Mouse (Mus musculus): ENCODE results near the gene Sall4. TPM values are rescaled to one million over a fixed set of nuclear protein-coding genes. Genes with fewer than 3 reads are reported as not detected.
"Not testable (repeated sequence)": the region's sequence is repeated elsewhere in the genome, so short reads cannot be mapped to it uniquely, and the experiment has no call there.

Sall4 gene
- polyA plus RNA-seq, 1 experiment from 2014 or later = 34.6 TPM

DNA sequence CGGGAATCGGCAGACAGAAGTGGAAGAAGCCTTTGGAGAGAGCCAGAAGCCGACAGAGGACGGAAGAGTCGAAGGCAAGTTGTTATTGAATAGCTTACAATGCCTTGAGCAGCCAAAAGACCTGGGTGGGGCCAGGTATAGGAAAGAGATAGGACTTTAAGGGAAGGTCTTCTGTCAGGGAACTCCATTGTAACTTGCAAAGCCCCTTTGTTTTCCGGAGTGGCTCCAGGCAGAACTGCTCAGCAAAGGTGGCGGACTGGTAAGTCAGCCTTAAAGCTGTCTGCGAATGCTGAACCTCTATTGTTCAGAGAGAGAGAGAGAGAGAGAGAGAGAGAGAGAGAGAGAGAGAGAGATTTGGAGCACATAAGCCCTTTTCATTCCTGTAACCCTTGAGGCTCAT is 1.5 kb upstream of the Sall4 start:
- DNase-seq (ENCODE audit: low spot score) = no peak
- peaks cover 32% of the 10 kb centered on the region for H3K4me1 ChIP-seq
- no peaks in the 10 kb centered on the region for H3K9me3 ChIP-seq
- no peak overlapping the region for H3K27ac ChIP-seq (replicated peaks)
- 29% methylated on average over 8 of the region's 8 CpGs for WGBS
- no peak overlapping the region for H3K4me3 ChIP-seq
- no peaks in the 10 kb centered on the region for H3K36me3 ChIP-seq (replicated peaks)
- H3K27me3 ChIP-seq (replicated peaks; ENCODE audit: low read depth, poor library complexity, severe bottlenecking) = peaks cover 29% of the 10 kb centered on the region

DNA sequence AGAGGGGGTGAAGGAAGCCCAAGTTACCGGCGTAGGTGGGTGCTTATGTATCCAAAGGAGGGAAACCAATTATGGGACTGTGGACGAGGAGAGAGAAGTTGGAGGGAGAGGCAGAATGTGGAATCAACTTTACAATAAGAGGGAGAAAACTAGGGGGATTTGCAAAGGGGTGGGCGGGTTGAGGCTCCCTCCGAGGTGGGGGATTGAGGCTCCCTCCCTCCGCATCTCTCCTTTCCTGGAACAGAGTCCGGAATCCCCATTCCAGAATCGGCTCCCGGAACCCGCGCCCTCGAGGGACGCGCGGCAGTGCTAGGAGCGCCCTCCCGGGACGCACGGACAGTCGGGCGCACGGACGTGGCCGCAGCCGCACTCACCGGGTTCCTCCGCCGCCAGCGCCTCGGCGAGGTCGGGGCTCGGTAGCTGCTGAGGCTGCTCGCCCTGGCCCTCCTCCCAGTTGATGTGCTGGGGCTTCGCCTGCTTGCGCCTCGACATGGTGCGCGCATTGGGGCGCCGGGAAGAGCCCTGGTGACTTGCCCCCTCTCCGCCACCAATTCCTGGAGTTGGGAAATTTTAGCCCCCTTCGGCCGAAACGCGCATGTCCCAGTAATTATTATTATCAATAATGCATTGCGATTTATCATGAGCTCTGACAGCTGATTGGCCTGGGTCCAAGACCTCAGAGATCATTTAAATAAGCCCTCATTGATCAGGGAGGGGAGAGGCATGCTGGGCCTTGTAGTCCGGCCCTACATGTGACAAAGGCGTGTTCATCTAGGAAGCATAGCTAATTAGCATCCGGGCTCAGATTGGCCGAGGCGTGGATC is 993 bp downstream of the Sall4 start:
- peak overlapping the region; percentile 91 for H3K4me3 ChIP-seq
- H3K4me1 ChIP-seq = peaks cover 57% of the 10 kb centered on the region
- peaks cover 33% of the 10 kb centered on the region for H3K27me3 ChIP-seq (replicated peaks; ENCODE audit: low read depth, poor library complexity, severe bottlenecking)
- no peaks in the 10 kb centered on the region for H3K9me3 ChIP-seq
- DNase-seq (ENCODE audit: low spot score) = peak; percentile 88
- no peaks in the 10 kb centered on the region for H3K36me3 ChIP-seq (replicated peaks)
- WGBS = under 1% methylated on average over 52 of the region's 52 CpGs
- H3K27ac ChIP-seq (replicated peaks) = peak overlapping the region; percentile 96

DNA sequence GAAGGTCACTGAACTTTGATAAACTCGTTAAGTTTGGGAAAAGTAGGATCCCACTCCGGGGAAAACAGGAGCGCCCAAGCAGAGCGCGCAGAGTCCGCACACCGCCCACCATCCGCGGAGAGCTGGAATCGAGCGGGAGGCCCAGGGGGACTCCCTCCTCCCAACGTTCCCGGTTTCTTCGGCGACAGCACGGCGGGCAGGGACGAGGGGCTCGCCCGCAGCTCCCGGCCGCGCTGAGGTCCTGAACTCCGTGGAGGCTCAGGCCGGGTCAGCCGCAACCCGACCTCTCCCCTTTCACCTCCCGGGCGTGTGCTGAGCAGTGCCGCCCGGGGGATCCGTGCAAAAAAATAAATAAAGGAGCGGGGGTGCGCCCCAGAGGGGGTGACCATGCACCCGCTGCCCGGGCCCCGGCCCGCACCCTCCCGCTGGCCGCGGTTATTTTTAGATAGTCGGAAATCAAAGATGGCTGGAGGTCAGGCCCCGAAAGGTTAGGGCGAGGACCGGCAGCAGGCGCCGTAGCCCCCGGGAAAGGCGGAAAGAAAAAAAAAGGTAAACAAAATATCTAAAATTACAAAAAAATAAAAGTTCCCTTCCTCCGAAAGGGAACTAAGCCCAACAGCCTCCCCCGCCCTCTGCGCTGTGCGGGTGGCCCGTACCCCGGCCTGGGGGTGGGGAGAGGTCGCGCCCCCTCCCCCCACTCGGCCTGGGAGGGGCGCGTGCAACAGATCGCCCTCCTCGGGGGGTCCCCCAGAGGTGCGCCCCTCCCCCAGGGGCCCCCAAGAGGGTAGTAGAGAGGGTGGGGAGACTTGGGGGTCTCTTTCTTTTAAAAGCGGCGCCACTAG is 1.8 kb downstream of the Sall4 start:
- DNase-seq (ENCODE audit: low spot score) = peak; percentile 51
- Histone ChIP-seq H3K4me1 (peaks cover 58% of the 10 kb centered on the region), H3K27ac (replicated peaks) (peak overlapping the region; percentile 96), H3K4me3 (peak overlapping the region; percentile 91), H3K36me3 (replicated peaks) (0 out of 2 replicates have a peak, but pooled peaks cover 3% of the 10 kb centered on the region), H3K9me3 (no peaks in the 10 kb centered on the region), H3K27me3 (replicated peaks; ENCODE audit: low read depth, poor library complexity, severe bottlenecking) (peaks cover 33% of the 10 kb centered on the region)
- WGBS = under 1% methylated on average over 65 of the region's 65 CpGs

DNA sequence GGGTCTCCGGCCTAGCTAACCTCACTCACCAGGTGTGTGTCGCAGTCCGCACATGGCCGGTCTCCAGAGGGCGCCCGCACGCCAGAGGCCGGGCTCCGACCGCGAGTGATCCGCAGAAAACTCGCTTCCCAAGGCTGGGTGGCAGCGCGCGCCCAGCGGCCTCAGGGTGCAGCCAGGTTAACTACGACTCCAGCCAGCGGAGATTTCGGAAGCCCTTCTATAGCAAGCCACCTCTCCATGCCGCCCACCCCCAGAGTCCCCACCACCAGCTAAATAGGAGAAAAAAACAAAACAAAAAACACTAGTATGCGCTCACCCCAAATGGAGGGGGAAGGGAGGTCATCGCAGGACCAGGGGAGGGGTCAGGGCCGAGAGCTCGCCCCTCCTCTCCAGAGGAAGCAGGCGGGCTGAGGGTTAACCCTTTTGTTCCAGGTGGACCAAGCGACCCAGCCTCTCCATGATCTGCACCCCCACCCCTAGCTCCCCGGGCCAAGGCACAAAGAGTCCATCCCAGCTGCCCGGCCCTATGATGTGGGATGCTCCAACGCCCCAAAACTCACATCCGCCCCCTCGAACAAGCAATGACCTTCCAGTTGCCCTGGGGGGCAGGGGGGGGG is 2.6 kb downstream of the Sall4 start:
- Histone ChIP-seq H3K9me3 (no peaks in the 10 kb centered on the region), H3K27me3 (replicated peaks; ENCODE audit: low read depth, poor library complexity, severe bottlenecking) (peaks cover 28% of the 10 kb centered on the region), H3K36me3 (replicated peaks) (0 out of 2 replicates have a peak, but pooled peaks cover 5% of the 10 kb centered on the region), H3K4me3 (peak overlapping the region; percentile 91), H3K4me1 (peaks cover 58% of the 10 kb centered on the region), H3K27ac (replicated peaks) (peak overlapping the region; percentile 96)
- peak; percentile 89 for DNase-seq (ENCODE audit: low spot score)
- 0% methylated on average over 32 of the region's 32 CpGs for WGBS

DNA sequence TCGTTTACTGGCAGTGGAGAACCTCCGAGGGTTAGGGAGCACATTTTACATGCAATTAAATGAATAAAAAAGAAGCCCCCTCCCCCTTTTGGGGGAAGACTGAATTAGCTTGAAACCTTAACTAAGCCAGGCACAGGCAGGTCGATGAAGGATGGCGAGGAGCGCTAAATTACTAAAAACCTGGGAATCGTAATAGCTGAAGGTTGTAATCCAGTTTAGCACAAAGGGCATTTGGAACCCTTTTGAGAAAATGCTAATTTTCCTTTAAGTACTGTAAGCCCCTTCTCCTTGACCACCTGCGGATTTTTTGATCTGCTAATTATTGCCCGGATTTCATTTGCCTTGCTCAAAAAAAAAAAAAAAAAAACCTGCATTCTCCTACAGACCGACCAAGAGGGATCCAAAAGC is 3.3 kb downstream of the Sall4 start:
- H3K36me3 ChIP-seq (replicated peaks) = peaks cover 11% of the 10 kb centered on the region
- H3K27ac ChIP-seq (replicated peaks) = peak overlapping the region; percentile 7; the same call in 1 of the 2 replicates
- no peak for DNase-seq (ENCODE audit: low spot score)
- no peaks in the 10 kb centered on the region for H3K9me3 ChIP-seq
- 4% methylated on average over 9 of the region's 9 CpGs for WGBS
- peak overlapping the region; percentile 91 for H3K4me3 ChIP-seq
- H3K4me1 ChIP-seq = peaks cover 61% of the 10 kb centered on the region
- peaks cover 23% of the 10 kb centered on the region for H3K27me3 ChIP-seq (replicated peaks; ENCODE audit: low read depth, poor library complexity, severe bottlenecking)

DNA sequence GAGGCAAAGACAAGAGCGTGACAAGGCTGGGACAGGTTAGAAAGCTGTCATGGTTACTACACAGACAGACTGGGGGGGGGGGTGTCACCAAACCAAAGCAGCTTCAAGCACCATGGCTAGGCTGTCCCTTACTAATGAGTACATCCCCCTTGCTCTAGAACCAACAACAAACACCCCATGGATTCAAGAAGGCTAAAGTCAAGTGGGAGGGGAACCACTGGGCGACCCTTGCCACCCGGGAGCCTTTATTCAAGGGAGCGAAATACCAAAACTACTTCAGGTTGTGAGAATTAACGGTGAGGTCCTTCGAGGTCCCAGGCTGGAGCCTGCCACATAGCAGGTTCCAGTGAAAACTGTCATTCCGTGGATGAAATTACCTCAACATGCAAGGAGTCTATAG is 4.0 kb downstream of the Sall4 start:
- no peaks in the 10 kb centered on the region for H3K9me3 ChIP-seq
- no peak for DNase-seq (ENCODE audit: low spot score)
- peaks cover 15% of the 10 kb centered on the region for H3K36me3 ChIP-seq (replicated peaks)
- 10% methylated on average over 7 of the region's 7 CpGs for WGBS
- peak overlapping the region; percentile 91 for H3K4me3 ChIP-seq
- H3K27ac ChIP-seq (replicated peaks) = peak overlapping the region; percentile 7; the same call in 1 of the 2 replicates
- peaks cover 16% of the 10 kb centered on the region for H3K27me3 ChIP-seq (replicated peaks; ENCODE audit: low read depth, poor library complexity, severe bottlenecking)
- peaks cover 60% of the 10 kb centered on the region for H3K4me1 ChIP-seq

DNA sequence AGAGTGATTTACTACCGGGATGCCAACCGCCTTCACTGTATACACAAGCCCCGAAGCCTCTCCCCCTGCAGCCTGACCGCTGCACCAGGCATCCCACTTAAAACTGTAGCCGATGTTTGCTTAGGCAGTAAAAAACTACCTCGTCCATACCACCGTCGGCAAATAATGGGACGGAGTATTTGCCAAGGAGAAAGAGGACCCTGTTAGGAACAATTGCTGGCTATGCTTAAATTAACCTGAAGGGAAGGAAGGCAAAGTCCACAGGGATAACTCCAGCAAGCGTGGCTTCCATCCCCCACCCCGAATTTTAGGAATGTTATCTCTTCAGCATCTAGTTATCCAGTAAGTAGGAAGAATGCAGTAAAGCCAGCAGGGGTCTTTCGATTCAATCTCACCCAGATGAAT is 5.3 kb downstream of the Sall4 start:
- DNase-seq (ENCODE audit: low spot score) = no peak
- no peaks in the 10 kb centered on the region for H3K9me3 ChIP-seq
- H3K36me3 ChIP-seq (replicated peaks) = peaks cover 28% of the 10 kb centered on the region
- H3K4me1 ChIP-seq = peaks cover 50% of the 10 kb centered on the region
- 2% methylated on average over 12 of the region's 12 CpGs for WGBS
- peaks cover 4% of the 10 kb centered on the region; the same call in 1 of the 2 replicates for H3K27me3 ChIP-seq (replicated peaks; ENCODE audit: low read depth, poor library complexity, severe bottlenecking)
- H3K27ac ChIP-seq (replicated peaks) = no peak overlapping the region
- peak overlapping the region; percentile 91 for H3K4me3 ChIP-seq

DNA sequence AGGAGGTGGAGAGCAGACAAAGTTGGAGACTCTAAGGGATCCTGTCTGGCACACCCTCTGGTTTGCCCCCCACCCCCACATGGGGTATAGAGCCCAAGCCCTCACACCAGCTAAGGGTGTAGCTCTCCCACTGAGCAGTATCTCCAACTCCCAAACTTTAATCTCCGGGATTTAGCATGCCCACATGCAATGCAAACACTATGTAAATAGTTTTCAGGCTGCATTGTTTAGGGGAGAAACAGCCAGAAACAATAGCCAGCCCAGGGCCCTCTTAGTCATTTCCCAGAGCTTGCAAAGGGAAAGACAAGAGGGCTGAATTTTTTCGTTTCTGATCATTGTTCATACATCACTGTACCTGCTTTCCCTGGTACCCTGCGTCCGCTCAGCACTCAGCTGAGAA is 5.8 kb downstream of the Sall4 start:
- peak overlapping the region; percentile 91 for H3K4me3 ChIP-seq
- peaks cover 50% of the 10 kb centered on the region for H3K4me1 ChIP-seq
- H3K9me3 ChIP-seq = no peaks in the 10 kb centered on the region
- no peak for DNase-seq (ENCODE audit: low spot score)
- H3K36me3 ChIP-seq (replicated peaks) = peaks cover 33% of the 10 kb centered on the region
- H3K27ac ChIP-seq (replicated peaks) = 0 out of 2 replicates have a peak overlapping the region, but pooled peaks have one; percentile 30
- peaks cover 4% of the 10 kb centered on the region; the same call in 1 of the 2 replicates for H3K27me3 ChIP-seq (replicated peaks; ENCODE audit: low read depth, poor library complexity, severe bottlenecking)
- 23% methylated on average over 4 of the region's 4 CpGs for WGBS

DNA sequence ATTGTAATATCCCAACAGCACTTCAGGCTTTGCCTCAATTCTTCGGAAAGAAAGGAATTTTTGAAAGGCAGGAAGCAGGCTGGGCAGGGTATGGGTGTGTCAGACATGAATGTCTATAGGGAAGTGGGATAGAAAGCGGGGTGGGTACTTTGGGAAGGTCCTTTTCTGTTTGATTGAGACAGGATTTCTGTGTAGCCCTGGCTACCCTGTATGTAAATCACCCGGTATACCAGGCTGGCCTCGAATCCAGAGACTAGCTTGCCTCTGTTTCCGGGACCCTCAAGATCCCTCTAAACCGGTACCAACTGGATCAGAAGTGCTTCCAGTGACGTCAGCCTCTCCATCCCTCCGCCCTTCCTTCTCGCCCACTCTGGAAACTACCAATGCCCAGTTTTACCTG is 6.6 kb downstream of the Sall4 start:
- peaks cover 43% of the 10 kb centered on the region for H3K4me1 ChIP-seq
- no peak for DNase-seq (ENCODE audit: low spot score)
- H3K4me3 ChIP-seq = no peak overlapping the region
- no peak overlapping the region for H3K27ac ChIP-seq (replicated peaks)
- H3K36me3 ChIP-seq (replicated peaks) = peaks cover 41% of the 10 kb centered on the region
- WGBS = 87% methylated on average over 9 of the region's 9 CpGs
- peaks cover 4% of the 10 kb centered on the region; the same call in 1 of the 2 replicates for H3K27me3 ChIP-seq (replicated peaks; ENCODE audit: low read depth, poor library complexity, severe bottlenecking)
- H3K9me3 ChIP-seq = 0 out of 2 replicates have a peak, but pooled peaks cover 5% of the 10 kb centered on the region

DNA sequence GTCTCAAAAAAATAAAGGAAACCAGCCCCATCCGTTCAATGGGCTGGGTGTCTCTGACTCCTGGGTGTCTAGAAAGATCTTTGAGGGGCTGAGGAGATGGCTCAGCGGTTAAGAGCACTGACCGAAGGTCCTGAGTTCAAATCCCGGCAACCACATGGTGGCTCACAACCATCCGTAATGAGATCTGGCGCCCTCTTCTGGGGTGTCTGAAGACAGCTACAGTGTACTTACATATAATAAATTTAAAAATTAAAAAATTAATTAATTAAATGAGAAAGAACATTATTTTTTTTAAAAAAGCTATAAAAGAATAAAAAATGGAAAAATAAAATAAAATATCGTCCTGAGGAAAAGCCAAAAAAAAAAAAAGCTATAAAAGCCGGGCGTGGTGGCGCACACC is 23.3 kb downstream of the Sall4 start:
- H3K36me3 ChIP-seq (replicated peaks) = peaks cover 29% of the 10 kb centered on the region
- H3K4me3 ChIP-seq; H3K9me3 ChIP-seq; DNase-seq (ENCODE audit: low spot score); H3K27ac ChIP-seq (replicated peaks); H3K27me3 ChIP-seq (replicated peaks; ENCODE audit: low read depth, poor library complexity, severe bottlenecking): not testable (repeated sequence)
- H3K4me1 ChIP-seq = peaks cover 14% of the 10 kb centered on the region
- WGBS = 93% methylated on average over 10 of the region's 10 CpGs

DNA sequence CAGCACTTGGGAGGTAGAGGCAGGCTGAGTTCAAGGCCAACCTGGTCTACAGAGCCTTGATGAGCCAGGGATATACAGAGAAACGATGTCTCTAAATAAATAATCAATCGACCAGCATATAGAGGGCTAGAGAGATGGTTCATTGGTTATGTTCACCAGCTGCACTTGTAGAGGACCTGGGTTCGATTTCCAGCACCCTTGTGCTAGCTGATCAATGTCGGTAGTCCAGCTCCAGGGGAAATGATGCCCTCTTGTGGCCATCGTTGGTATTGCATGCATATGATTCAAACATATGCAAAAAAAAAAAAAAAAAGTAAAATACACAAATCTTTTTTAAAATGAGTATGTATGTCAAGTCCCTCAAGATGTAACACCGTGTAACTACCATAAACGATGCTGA is 25.1 kb downstream of the Sall4 start:
- 20% methylated on average over 7 of the region's 7 CpGs for WGBS
- no peak overlapping the region for H3K27ac ChIP-seq (replicated peaks)
- peak overlapping the region; percentile 89 for H3K4me3 ChIP-seq
- H3K9me3 ChIP-seq = 0 out of 2 replicates have a peak, but pooled peaks cover 4% of the 10 kb centered on the region
- DNase-seq (ENCODE audit: low spot score) = peak; percentile 56
- H3K36me3 ChIP-seq (replicated peaks) = peaks cover 11% of the 10 kb centered on the region
- H3K27me3 ChIP-seq (replicated peaks; ENCODE audit: low read depth, poor library complexity, severe bottlenecking) = no peaks in the 10 kb centered on the region
- H3K4me1 ChIP-seq = peaks cover 20% of the 10 kb centered on the region

DNA sequence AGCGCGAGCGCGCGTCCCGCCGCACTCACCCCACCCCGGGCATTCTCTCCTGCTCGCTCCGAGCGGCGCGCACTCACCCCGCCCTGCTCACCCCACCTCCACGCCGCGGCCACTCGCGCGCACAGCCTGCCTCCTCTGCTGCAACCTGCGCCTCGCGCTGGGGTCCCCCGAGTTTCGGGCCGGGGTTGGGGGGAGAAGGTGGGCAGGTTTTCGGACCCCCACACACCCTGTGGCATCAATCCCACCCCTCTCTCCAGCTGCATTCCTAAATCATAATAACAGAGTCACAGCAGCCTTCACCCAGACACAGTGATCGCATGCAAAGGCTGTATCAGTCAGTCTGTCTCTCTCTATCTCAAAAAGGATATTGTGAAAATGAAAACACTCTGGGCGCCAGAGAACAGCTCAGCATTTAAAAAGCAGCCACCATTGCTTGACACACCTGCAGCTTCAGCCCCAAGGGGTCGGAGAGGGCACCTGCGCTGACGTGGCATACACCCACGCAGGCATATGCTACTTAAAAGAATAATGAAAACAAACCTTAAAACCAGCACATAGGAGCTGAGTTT is 25.6 kb downstream of the Sall4 start, which contains the start of gene Atp9a:
Gene Atp9a (minus strand): TSS at position 351 of the 569 bp plus-strand sequence.
- Histone ChIP-seq H3K27me3 (replicated peaks; ENCODE audit: low read depth, poor library complexity, severe bottlenecking) (no peaks in the 10 kb centered on the region), H3K27ac (replicated peaks) (peak within 1 kb of the TSS; percentile 90), H3K4me1 (peaks cover 20% of the 10 kb centered on the region), H3K4me3 (peak within 1 kb of the TSS; percentile 89), H3K9me3 (0 out of 2 replicates have a peak, but pooled peaks cover 4% of the 10 kb centered on the region), H3K36me3 (replicated peaks) (peaks cover 6% of the 10 kb centered on the region)
- DNase-seq (ENCODE audit: low spot score) = peak; percentile 70
- 9% methylated on average over 33 of the region's 33 CpGs for WGBS

Measured in embryonic facial prominence, embryonic 10.5 days (tissue).